In genomic region chr2:121809126-121809525, GRCm38 (mm10) we compare ENCODE assay signal across 16 mouse cellular contexts.
"Had no signal": no experiment of that assay in that cellular context is flagged by ENCODE, and none has a peak within 500 bp of the region (broad histone marks: within the 10 kb centered on the region; RNA-seq: fewer than 3 reads in every experiment).

No protein-coding gene starts in this region.

- H3K27ac ChIP-seq: neural tube, embryonic 13.5 days; neural tube, embryonic 15.5 days; stomach, embryonic 15.5 days; stomach, postnatal 0 days had no signal

- H3K4me2 ChIP-seq: neural tube, embryonic 13.5 days; neural tube, embryonic 15.5 days; stomach, embryonic 15.5 days had no signal

- H3K9me3 ChIP-seq: neural tube, embryonic 13.5 days; neural tube, embryonic 15.5 days; stomach, embryonic 15.5 days had no signal

- DNase-seq: retina, postnatal 1 day; right cerebral cortex, adult 18-20 months; right cerebral cortex, postnatal 14 days; right cerebral cortex, postnatal 25 days; right cerebral cortex, postnatal 4 days; spleen, adult 18-20 months; thymus, adult 18-20 months; thymus, adult 2 months; thymus, postnatal 14 days; thymus, postnatal 25 days; thymus, postnatal 36 days; thymus, postnatal 4 days had no signal

- H3K36me3 ChIP-seq: neural tube, embryonic 13.5 days; neural tube, embryonic 15.5 days; stomach, embryonic 15.5 days had no signal

- H3K9ac ChIP-seq: neural tube, embryonic 13.5 days; neural tube, embryonic 15.5 days; stomach, embryonic 15.5 days had no signal

- H3K4me3 ChIP-seq: neural tube, embryonic 13.5 days; neural tube, embryonic 15.5 days; stomach, embryonic 15.5 days had no signal

- H3K27me3 ChIP-seq: neural tube, embryonic 13.5 days; neural tube, embryonic 15.5 days had no signal
